Mouse (Mus musculus) CH12.LX (cell line): ENCODE measurements at regions not wholly inside any gene's neighbourhood (a gene's known extent, or its start where the extent isn't known, plus 50 kb on each side); places are given as distances from the start of the nearest gene placed in this dataset.

Experiments used
- CHD2 ChIP-seq: IDR thresholded peaks from 2 replicates; pipeline ENCODE4 v1.6.1; 2011; ENCODE audit warnings: low read length, improper control_type of control experiment
- EP300 ChIP-seq: IDR thresholded peaks from 2 replicates; pipeline ENCODE4 v1.6.1; 2011; ENCODE audit warnings: low read length, improper control_type of control experiment
- IRF4 ChIP-seq: IDR thresholded peaks from 2 replicates; pipeline ENCODE4 v1.6.1; 2014; ENCODE audit warnings: low read depth, mild to moderate bottlenecking, inconsistent platforms, low read length, improper control_type of control experiment
- NELFE ChIP-seq: IDR thresholded peaks from 2 replicates; pipeline ENCODE4 v1.6.1; 2011; ENCODE audit warnings: low read depth, low read length, improper control_type of control experiment
- POLR2A ChIP-seq: IDR thresholded peaks from 2 replicates; pipeline ENCODE4 v1.6.1; 2011; ENCODE audit warnings: low read depth, mild to moderate bottlenecking, improper control_type of control experiment, low read length

GRCm38 (mm10) chr8:34466786-34467364 is 355.3 kb upstream of the Gm10131 start:
- TF ChIP-seq EP300 (no peak), POLR2A (no peak), CHD2 (no peak), NELFE (no peak), IRF4 (no peak)
